Mouse (Mus musculus): ENCODE data around the gene Axin2. TPM values are rescaled to one million over a fixed set of nuclear protein-coding genes. Genes with fewer than 3 reads are reported as not detected.

Gene Axin2
- total and polyA plus RNA-seq, 2 experiments from 2014 or later = 0.90 to 2.8 TPM

GRCm38 (mm10) chr11:108987705-108988104 lies 67.6 kb downstream of the Axin2 start:
- no peak for ATAC-seq (ENCODE audit: insufficient read depth, low read depth)
- Histone ChIP-seq H3K4me3 (ENCODE audit: low read depth, low read length) (no peak overlapping the region), H3K36me3 (replicated peaks; ENCODE audit: control insufficient read depth, insufficient read depth, low read length) (no peaks in the 10 kb centered on the region), H3K27me3 (ENCODE audit: control insufficient read depth, insufficient read depth, low read length) (no peaks in the 10 kb centered on the region), H3K9ac (replicated peaks; ENCODE audit: low read depth, low read length) (no peak overlapping the region), H3K27ac (ENCODE audit: low read depth) (no peak overlapping the region), H3K4me2 (ENCODE audit: low read depth, low read length) (no peak overlapping the region), H3K4me1 (ENCODE audit: control insufficient read depth, insufficient read depth) (peaks cover 5% of the 10 kb centered on the region; the same call in 1 of the 2 replicates), H3K9me3 (replicated peaks; ENCODE audit: control insufficient read depth, low read length) (no peaks in the 10 kb centered on the region)
- no peak for TF ChIP-seq CTCF (IDR thresholded peaks at IDR 0.05; ENCODE audit: low read depth)
- TF ChIP-seq EP300 (IDR thresholded peaks at IDR 0.05; ENCODE audit: low read depth) = no peak
- DNase-seq (ENCODE audit: low spot score) = no peak
- WGBS = 81% methylated on average over 4 of the region's 4 CpGs

- TF ChIP-seq CTCF (IDR thresholded peaks at IDR 0.05; ENCODE audit: low read depth) (no peak), EP300 (IDR thresholded peaks at IDR 0.05; ENCODE audit: low read depth) (no peak)
- 90% methylated on average over 6 of the region's 6 CpGs for WGBS
- Histone ChIP-seq H3K4me3 (ENCODE audit: low read depth, low read length) (no peak overlapping the region), H3K27me3 (ENCODE audit: control insufficient read depth, insufficient read depth, low read length) (no peaks in the 10 kb centered on the region), H3K36me3 (replicated peaks; ENCODE audit: control insufficient read depth, insufficient read depth, low read length) (no peaks in the 10 kb centered on the region), H3K4me2 (ENCODE audit: low read depth, low read length) (no peak overlapping the region), H3K9me3 (replicated peaks; ENCODE audit: control insufficient read depth, low read length) (0 out of 2 replicates have a peak, but pooled peaks cover under 1% of the 10 kb centered on the region), H3K4me1 (ENCODE audit: control insufficient read depth, insufficient read depth) (peaks cover 5% of the 10 kb centered on the region; the same call in 1 of the 2 replicates), H3K27ac (ENCODE audit: low read depth) (no peak overlapping the region), H3K9ac (replicated peaks; ENCODE audit: low read depth, low read length) (no peak overlapping the region)
- ATAC-seq (ENCODE audit: insufficient read depth, low read depth) (no peak), DNase-seq (ENCODE audit: low spot score) (no peak)
Observed at GRCm38 (mm10) chr11:108988258-108988657, 68.1 kb downstream of the Axin2 start.

- Histone ChIP-seq H3K36me3 (replicated peaks; ENCODE audit: control insufficient read depth, insufficient read depth, low read length) (no peaks in the 10 kb centered on the region), H3K4me1 (ENCODE audit: control insufficient read depth, insufficient read depth) (peaks cover 5% of the 10 kb centered on the region; the same call in 1 of the 2 replicates), H3K27me3 (ENCODE audit: control insufficient read depth, insufficient read depth, low read length) (no peaks in the 10 kb centered on the region), H3K9me3 (replicated peaks; ENCODE audit: control insufficient read depth, low read length) (0 out of 2 replicates have a peak, but pooled peaks cover 4% of the 10 kb centered on the region), H3K9ac (replicated peaks; ENCODE audit: low read depth, low read length) (no peak overlapping the region), H3K27ac (ENCODE audit: low read depth) (no peak overlapping the region), H3K4me3 (ENCODE audit: low read depth, low read length) (no peak overlapping the region), H3K4me2 (ENCODE audit: low read depth, low read length) (no peak overlapping the region)
- ATAC-seq (ENCODE audit: insufficient read depth, low read depth) = no peak
- DNase-seq (ENCODE audit: low spot score) = no peak
- TF ChIP-seq EP300 (IDR thresholded peaks at IDR 0.05; ENCODE audit: low read depth) (no peak), CTCF (IDR thresholded peaks at IDR 0.05; ENCODE audit: low read depth) (no peak)
- 25% methylated on average over 8 of the region's 8 CpGs for WGBS
Observed at GRCm38 (mm10) chr11:108989940-108990339, 69.8 kb downstream of the Axin2 start.

- TF ChIP-seq EP300 (IDR thresholded peaks at IDR 0.05; ENCODE audit: low read depth) (no peak), CTCF (IDR thresholded peaks at IDR 0.05; ENCODE audit: low read depth) (no peak)
- Histone ChIP-seq H3K27ac (ENCODE audit: low read depth) (no peak overlapping the region), H3K9me3 (replicated peaks; ENCODE audit: control insufficient read depth, low read length) (0 out of 2 replicates have a peak, but pooled peaks cover 4% of the 10 kb centered on the region), H3K36me3 (replicated peaks; ENCODE audit: control insufficient read depth, insufficient read depth, low read length) (no peaks in the 10 kb centered on the region), H3K9ac (replicated peaks; ENCODE audit: low read depth, low read length) (no peak overlapping the region), H3K27me3 (ENCODE audit: control insufficient read depth, insufficient read depth, low read length) (no peaks in the 10 kb centered on the region), H3K4me2 (ENCODE audit: low read depth, low read length) (no peak overlapping the region), H3K4me3 (ENCODE audit: low read depth, low read length) (no peak overlapping the region), H3K4me1 (ENCODE audit: control insufficient read depth, insufficient read depth) (peaks cover 5% of the 10 kb centered on the region; the same call in 1 of the 2 replicates)
- WGBS = 95% methylated on average over 6 of the region's 6 CpGs
- ATAC-seq (ENCODE audit: insufficient read depth, low read depth) (no peak), DNase-seq (ENCODE audit: low spot score) (no peak)
Observed at GRCm38 (mm10) chr11:108993414-108993813, 73.3 kb downstream of the Axin2 start.

- Histone ChIP-seq H3K36me3 (replicated peaks; ENCODE audit: control insufficient read depth, insufficient read depth, low read length) (no peaks in the 10 kb centered on the region), H3K9me3 (replicated peaks; ENCODE audit: control insufficient read depth, low read length) (peaks cover 16% of the 10 kb centered on the region; the same call in 1 of the 2 replicates), H3K4me2 (ENCODE audit: low read depth, low read length) (no peak overlapping the region), H3K4me1 (ENCODE audit: control insufficient read depth, insufficient read depth) (no peaks in the 10 kb centered on the region; the same call in 1 of the 2 replicates), H3K27ac (ENCODE audit: low read depth) (no peak overlapping the region), H3K9ac (replicated peaks; ENCODE audit: low read depth, low read length) (no peak overlapping the region), H3K27me3 (ENCODE audit: control insufficient read depth, insufficient read depth, low read length) (no peaks in the 10 kb centered on the region), H3K4me3 (ENCODE audit: low read depth, low read length) (no peak overlapping the region)
- ATAC-seq (ENCODE audit: insufficient read depth, low read depth) (no peak), DNase-seq (ENCODE audit: low spot score) (no peak)
- no peak for TF ChIP-seq CTCF (IDR thresholded peaks at IDR 0.05; ENCODE audit: low read depth)
- no peak for TF ChIP-seq EP300 (IDR thresholded peaks at IDR 0.05; ENCODE audit: low read depth)
- WGBS = 72% methylated on average over 10 of the region's 10 CpGs
Observed at GRCm38 (mm10) chr11:108995196-108995989, 75.2 kb downstream of the Axin2 start.

Measured in heart, postnatal 0 days (tissue).